In genomic region chr1:184046070-184046677, GRCm38 (mm10) we compare ENCODE assay signal across 14 mouse cellular contexts. TPM values are rescaled to one million over a fixed set of nuclear protein-coding genes. Genes with fewer than 3 reads are reported as not detected.
A peak's percentile ranks its signal among the peaks of the same experiment; 100 is the strongest.
DNase-seq lines count a peak whose midpoint lies in the region; ATAC-seq lines count a peak whose summit lies in the region.
"Had no signal": no experiment of that assay in that cellular context is flagged by ENCODE, and none has a peak within 500 bp of the region (broad histone marks: within the 10 kb centered on the region; RNA-seq: fewer than 3 reads in every experiment).

No protein-coding gene starts in this region.

- H3K9ac ChIP-seq in embryonic facial prominence, embryonic 11.5 days (replicated peaks; ENCODE audit: low read length) = no peak overlapping the region
- H3K9ac ChIP-seq in limb, embryonic 12.5 days (replicated peaks) = no peak overlapping the region; the same call in 1 of the 2 replicates
- H3K9ac ChIP-seq: liver, embryonic 12.5 days had no signal

- H3K27ac ChIP-seq in embryonic facial prominence, embryonic 11.5 days (replicated peaks; ENCODE audit: low read depth, low read length) = no peak overlapping the region
- H3K27ac ChIP-seq in limb, embryonic 12.5 days = peak overlapping the region; percentile 76
- H3K27ac ChIP-seq: liver, embryonic 12.5 days had no signal

- no peaks in the 10 kb centered on the region for H3K4me1 ChIP-seq in embryonic facial prominence, embryonic 11.5 days (ENCODE audit: control insufficient read depth, insufficient read depth, low read length)
- peaks cover 26% of the 10 kb centered on the region for H3K4me1 ChIP-seq in limb, embryonic 12.5 days (replicated peaks)

- H3K27me3 ChIP-seq in embryonic facial prominence, embryonic 11.5 days (ENCODE audit: control insufficient read depth, insufficient read depth, low read length) = no peaks in the 10 kb centered on the region
- no peaks in the 10 kb centered on the region for H3K27me3 ChIP-seq in limb, embryonic 12.5 days
- H3K27me3 ChIP-seq: liver, embryonic 12.5 days had no signal

- WGBS in embryonic facial prominence, embryonic 11.5 days = 18% methylated on average over 6 of the region's 6 CpGs
- 17% methylated on average over 6 of the region's 6 CpGs for WGBS in limb, embryonic 12.5 days

- ATAC-seq in embryonic facial prominence, embryonic 11.5 days (replicated peaks; ENCODE audit: insufficient number of reproducible peaks, low FRiP score, low TSS enrichment, low read depth) = peak; percentile 74
- peak; percentile 79 for ATAC-seq in limb, embryonic 12.5 days (ENCODE audit: insufficient number of reproducible peaks, insufficient read depth, low FRiP score, low TSS enrichment, low read depth)
- ATAC-seq: intestine, embryonic 16.5 days; liver, embryonic 12.5 days had no signal

- H3K4me3 ChIP-seq in embryonic facial prominence, embryonic 11.5 days (ENCODE audit: low read depth, low read length) = no peak overlapping the region
- no peak overlapping the region for H3K4me3 ChIP-seq in limb, embryonic 12.5 days (replicated peaks)
- H3K4me3 ChIP-seq: liver, embryonic 12.5 days had no signal

- no peaks in the 10 kb centered on the region for H3K36me3 ChIP-seq in embryonic facial prominence, embryonic 11.5 days (replicated peaks; ENCODE audit: control insufficient read depth, insufficient read depth, low read depth, low read length)
- no peaks in the 10 kb centered on the region for H3K36me3 ChIP-seq in limb, embryonic 12.5 days
- H3K36me3 ChIP-seq: liver, embryonic 12.5 days had no signal

- no peaks in the 10 kb centered on the region for H3K9me3 ChIP-seq in embryonic facial prominence, embryonic 11.5 days (replicated peaks; ENCODE audit: control insufficient read depth, low read length)
- H3K9me3 ChIP-seq in limb, embryonic 12.5 days = no peaks in the 10 kb centered on the region
- H3K9me3 ChIP-seq: liver, embryonic 12.5 days had no signal

- DNase-seq in 3T3-L1 (ENCODE audit: low read depth, low spot score) = peak; percentile 73
- DNase-seq in CD4-positive, CD25-positive, alpha-beta regulatory T cell, adult 2 months (ENCODE audit: low read depth, low spot score) = peak; percentile 61
- DNase-seq in embryonic facial prominence, embryonic 11.5 days (ENCODE audit: low spot score) = peak; percentile 82
- no peak for DNase-seq in kidney, postnatal 36 days
- DNase-seq in layer of hippocampus, postnatal 36 days = no peak
- no peak for DNase-seq in cerebellum, adult 11-12 months
- DNase-seq in liver = no peak
- DNase-seq: adrenal gland, postnatal 14 days; cerebellum, adult 18-20 months; gastrocnemius, postnatal 14 days; lung, postnatal 36 days had no signal

- H3K4me2 ChIP-seq in embryonic facial prominence, embryonic 11.5 days (ENCODE audit: low read depth, low read length) = no peak overlapping the region
- peak overlapping the region; percentile 15; the same call in 1 of the 2 replicates for H3K4me2 ChIP-seq in limb, embryonic 12.5 days
- H3K4me2 ChIP-seq: liver, embryonic 12.5 days had no signal

RNA-seq across cellular contexts. Expression of gene 1700056E22Rik, which starts 12.1 kb away (rescaled TPM):
- 0.66 and 1.6 TPM in 2 replicates for polyA plus RNA-seq in embryonic facial prominence, embryonic 11.5 days (2014; fragmentation: Nextera tagmentation; extraction: Ambion mirVana)
- 0.73 and 1.3 TPM in 2 replicates for polyA plus RNA-seq in limb, embryonic 12.5 days (2016; fragmentation: Nextera tagmentation; extraction: Ambion mirVana)
- total RNA-seq in layer of hippocampus, postnatal 36 days (2021) = not detected

RNA-seq across cellular contexts. Expression of gene Dusp10, which starts 33.1 kb away (rescaled TPM):
- 4.0 and 4.6 TPM in 2 replicates for polyA plus RNA-seq in embryonic facial prominence, embryonic 11.5 days (2014; fragmentation: Nextera tagmentation; extraction: Ambion mirVana)
- 7.0 and 7.7 TPM in 2 replicates for polyA plus RNA-seq in limb, embryonic 12.5 days (2016; fragmentation: Nextera tagmentation; extraction: Ambion mirVana)
- total RNA-seq in layer of hippocampus, postnatal 36 days (2021) = 1 to 10 TPM; 5.3 to 5.9 TPM

Comparison
In these comparisons a context has a peak if more than half of its experiments do, and no peak if none do; other contexts are left out.
1. DNase-seq: peak in 3T3-L1 (single experiment), CD4-positive, CD25-positive, alpha-beta regulatory T cell, adult 2 months (single experiment) and embryonic facial prominence, embryonic 11.5 days (single experiment); none in kidney, postnatal 36 days (0 of 2), layer of hippocampus, postnatal 36 days (0 of 2), cerebellum, adult 11-12 months (single experiment) and liver (single experiment).